In genomic region chr9:46330586-46330895, GRCm38 (mm10) we compare ENCODE assay signal across 25 mouse cellular contexts. TPM values are rescaled to one million over a fixed set of nuclear protein-coding genes. Genes with fewer than 3 reads are reported as not detected.
A peak's percentile ranks its signal among the peaks of the same experiment; 100 is the strongest.
DNase-seq lines count a peak whose midpoint lies in the region; ATAC-seq and TF ChIP-seq lines count a peak whose summit lies in the region.
"Had no signal": no experiment of that assay in that cellular context is flagged by ENCODE, and none has a peak within 500 bp of the region (broad histone marks: within the 10 kb centered on the region; RNA-seq: fewer than 3 reads in every experiment).

No protein-coding gene starts in this region.

- no peak overlapping the region for H3K4me3 ChIP-seq in forebrain, embryonic 10.5 days
- no peak overlapping the region for H3K4me3 ChIP-seq in forebrain, embryonic 13.5 days
- no peak overlapping the region for H3K4me3 ChIP-seq in hindbrain, embryonic 10.5 days
- no peak overlapping the region for H3K4me3 ChIP-seq in hindbrain, embryonic 12.5 days
- peak overlapping the region; percentile 25; the same call in 1 of the 2 replicates for H3K4me3 ChIP-seq in ES-Bruce4 (ENCODE audit: low read depth, low read length)
- H3K4me3 ChIP-seq in limb, embryonic 10.5 days, result no peak overlapping the region
- H3K4me3 ChIP-seq: embryonic facial prominence, embryonic 13.5 days; heart, embryonic 15.5 days; hindbrain, embryonic 15.5 days; limb, embryonic 12.5 days; liver, embryonic 13.5 days had no signal

- no peak for TF ChIP-seq CTCF in ES-Bruce4 (IDR thresholded peaks at IDR 0.05; ENCODE audit: low read depth, low read length)

- TF ChIP-seq EP300 in ES-Bruce4 (IDR thresholded peaks at IDR 0.05; ENCODE audit: insufficient read depth, low read depth, low read length), result no peak

- H3K9ac ChIP-seq in forebrain, embryonic 13.5 days, result no peak overlapping the region
- H3K9ac ChIP-seq in hindbrain, embryonic 12.5 days, result no peak overlapping the region
- H3K9ac ChIP-seq in ES-Bruce4 (ENCODE audit: low read depth, poor library complexity, severe bottlenecking), result 0 out of 2 replicates have a peak overlapping the region, but pooled peaks have one; percentile 6
- H3K9ac ChIP-seq: embryonic facial prominence, embryonic 13.5 days; heart, embryonic 15.5 days; hindbrain, embryonic 15.5 days; limb, embryonic 12.5 days; liver, embryonic 13.5 days had no signal

- 48% methylated on average over 6 of the region's 6 CpGs for WGBS in forebrain, embryonic 10.5 days
- WGBS in forebrain, embryonic 13.5 days, result 52% methylated on average over 6 of the region's 6 CpGs
- WGBS in hindbrain, embryonic 10.5 days, result 41% methylated on average over 6 of the region's 6 CpGs
- WGBS in hindbrain, embryonic 12.5 days, result 47% methylated on average over 6 of the region's 6 CpGs
- 46% methylated on average over 6 of the region's 6 CpGs for WGBS in limb, embryonic 10.5 days

- TF ChIP-seq POLR2A in ES-Bruce4 (IDR thresholded peaks at IDR 0.05; ENCODE audit: insufficient read depth, low read length), result no peak

- no peaks in the 10 kb centered on the region for H3K9me3 ChIP-seq in forebrain, embryonic 10.5 days
- H3K9me3 ChIP-seq in forebrain, embryonic 13.5 days (replicated peaks), result no peaks in the 10 kb centered on the region
- no peaks in the 10 kb centered on the region for H3K9me3 ChIP-seq in hindbrain, embryonic 10.5 days
- no peaks in the 10 kb centered on the region for H3K9me3 ChIP-seq in hindbrain, embryonic 12.5 days (replicated peaks)
- no peaks in the 10 kb centered on the region for H3K9me3 ChIP-seq in ES-Bruce4 (replicated peaks; ENCODE audit: control insufficient read depth, insufficient read depth, low read length, poor library complexity, severe bottlenecking)
- H3K9me3 ChIP-seq in limb, embryonic 10.5 days (replicated peaks), result no peaks in the 10 kb centered on the region
- H3K9me3 ChIP-seq: embryonic facial prominence, embryonic 13.5 days; heart, embryonic 15.5 days; hindbrain, embryonic 15.5 days; limb, embryonic 12.5 days; liver, embryonic 13.5 days had no signal

- no peak overlapping the region for H3K4me2 ChIP-seq in forebrain, embryonic 13.5 days
- no peak overlapping the region for H3K4me2 ChIP-seq in hindbrain, embryonic 12.5 days (replicated peaks)
- H3K4me2 ChIP-seq: embryonic facial prominence, embryonic 13.5 days; heart, embryonic 15.5 days; hindbrain, embryonic 15.5 days; limb, embryonic 12.5 days; liver, embryonic 13.5 days had no signal

- no peaks in the 10 kb centered on the region for H3K36me3 ChIP-seq in forebrain, embryonic 10.5 days (replicated peaks)
- H3K36me3 ChIP-seq in forebrain, embryonic 13.5 days (ENCODE audit: poor library complexity, severe bottlenecking), result no peaks in the 10 kb centered on the region
- no peaks in the 10 kb centered on the region for H3K36me3 ChIP-seq in hindbrain, embryonic 10.5 days
- no peaks in the 10 kb centered on the region for H3K36me3 ChIP-seq in hindbrain, embryonic 12.5 days
- no peaks in the 10 kb centered on the region for H3K36me3 ChIP-seq in ES-Bruce4 (ENCODE audit: control insufficient read depth, insufficient read depth, low read length, poor library complexity, severe bottlenecking)
- H3K36me3 ChIP-seq in limb, embryonic 10.5 days, result no peaks in the 10 kb centered on the region
- H3K36me3 ChIP-seq: embryonic facial prominence, embryonic 13.5 days; heart, embryonic 15.5 days; hindbrain, embryonic 15.5 days; limb, embryonic 12.5 days; liver, embryonic 13.5 days had no signal

- no peak for ATAC-seq in forebrain, embryonic 13.5 days
- no peak for ATAC-seq in hindbrain, embryonic 12.5 days (ENCODE audit: low FRiP score)
- ATAC-seq: inflammation-experienced regulatory T-cells, adult 6 months had no signal

- peaks cover 58% of the 10 kb centered on the region for H3K27me3 ChIP-seq in forebrain, embryonic 10.5 days (ENCODE audit: poor library complexity, severe bottlenecking)
- H3K27me3 ChIP-seq in forebrain, embryonic 13.5 days, result peaks cover 19% of the 10 kb centered on the region
- peaks cover 48% of the 10 kb centered on the region for H3K27me3 ChIP-seq in hindbrain, embryonic 10.5 days (ENCODE audit: insufficient read depth, poor library complexity, severe bottlenecking)
- H3K27me3 ChIP-seq in hindbrain, embryonic 12.5 days, result 0 out of 2 replicates have a peak, but pooled peaks cover 4% of the 10 kb centered on the region
- no peaks in the 10 kb centered on the region for H3K27me3 ChIP-seq in ES-Bruce4 (ENCODE audit: control insufficient read depth, insufficient read depth, low read length, poor library complexity, severe bottlenecking)
- H3K27me3 ChIP-seq in limb, embryonic 10.5 days (ENCODE audit: low read depth, poor library complexity, severe bottlenecking), result peaks cover 45% of the 10 kb centered on the region
- H3K27me3 ChIP-seq: hindbrain, embryonic 15.5 days had no signal

- peak overlapping the region; percentile 90; the same call in 1 of the 2 replicates for H3K27ac ChIP-seq in forebrain, embryonic 10.5 days
- H3K27ac ChIP-seq in forebrain, embryonic 13.5 days, result no peak overlapping the region
- H3K27ac ChIP-seq in hindbrain, embryonic 10.5 days, result 0 out of 2 replicates have a peak overlapping the region, but pooled peaks have one; percentile 92
- no peak overlapping the region for H3K27ac ChIP-seq in hindbrain, embryonic 12.5 days
- H3K27ac ChIP-seq in ES-Bruce4 (ENCODE audit: insufficient read depth, low read length), result no peak overlapping the region
- H3K27ac ChIP-seq in limb, embryonic 10.5 days, result peak overlapping the region; percentile 17; the same call in 1 of the 2 replicates
- H3K27ac ChIP-seq: embryonic facial prominence, embryonic 13.5 days; heart, embryonic 15.5 days; hindbrain, embryonic 15.5 days; limb, embryonic 12.5 days; liver, embryonic 13.5 days had no signal

- peaks cover 40% of the 10 kb centered on the region for H3K4me1 ChIP-seq in forebrain, embryonic 10.5 days
- H3K4me1 ChIP-seq in forebrain, embryonic 13.5 days, result peaks cover 19% of the 10 kb centered on the region
- H3K4me1 ChIP-seq in hindbrain, embryonic 10.5 days (replicated peaks), result peaks cover 40% of the 10 kb centered on the region
- H3K4me1 ChIP-seq in hindbrain, embryonic 12.5 days, result peaks cover 23% of the 10 kb centered on the region
- H3K4me1 ChIP-seq in ES-Bruce4 (ENCODE audit: control insufficient read depth, insufficient read depth, low read length), result peaks cover 3% of the 10 kb centered on the region
- H3K4me1 ChIP-seq in limb, embryonic 10.5 days, result peaks cover 38% of the 10 kb centered on the region

- DNase-seq in forebrain, embryonic 10.5 days (ENCODE audit: extremely low spot score, low spot score), result no peak
- DNase-seq in hindbrain, embryonic 10.5 days (ENCODE audit: low spot score), result no peak
- peak; percentile 41 for DNase-seq in limb, embryonic 10.5 days (ENCODE audit: low spot score)
- DNase-seq in thymus, postnatal 14 days, result no peak
- DNase-seq: adrenal gland, postnatal 14 days; cerebellum, adult 11 months; cerebellum, adult 9-10 months; gastrocnemius, postnatal 10 days; heart, postnatal 36 days; kidney, adult 11 months; liver, embryonic 13.5 days; lung, adult 2 months; lung, postnatal 14 days had no signal

RNA-seq across cellular contexts. Expression of gene 4931429L15Rik, which starts 10.8 kb away (rescaled TPM):
- 0.22 TPM in 1 of 2 replicates, not detected in the other for polyA plus RNA-seq in forebrain, embryonic 10.5 days (2016; fragmentation: Nextera tagmentation; extraction: Ambion mirVana)
- polyA plus RNA-seq in forebrain, embryonic 13.5 days (2015; fragmentation: Nextera tagmentation; extraction: Ambion mirVana), result not detected in 2 replicates
- not detected in 2 replicates for polyA plus RNA-seq in hindbrain, embryonic 10.5 days (2016; fragmentation: Nextera tagmentation; extraction: Ambion mirVana)
- not detected in 2 replicates for polyA plus RNA-seq in hindbrain, embryonic 12.5 days (2016; fragmentation: Nextera tagmentation; extraction: Ambion mirVana)
- not detected in 2 replicates for polyA plus RNA-seq in ES-Bruce4 (2011; ENCODE audit: insufficient read depth, insufficient read length, low read depth, missing spikeins)
- polyA plus RNA-seq in limb, embryonic 10.5 days (2016; fragmentation: Nextera tagmentation; extraction: Ambion mirVana), result not detected in 2 replicates
- polyA plus RNA-seq: embryonic facial prominence, embryonic 13.5 days; forebrain, embryonic 11.5 days; heart, embryonic 15.5 days; inflammation-experienced regulatory T-cells, adult 6 months; kidney, embryonic 14.5 days; limb, embryonic 12.5 days; liver, embryonic 13.5 days; lung, adult 2 months; midbrain, embryonic 14.5 days; neural tube, embryonic 14.5 days had no signal

RNA-seq across cellular contexts. Expression of gene Bud13, which starts 47.7 kb away (rescaled TPM):
- 32.3 and 33.0 TPM in 2 replicates for polyA plus RNA-seq in forebrain, embryonic 10.5 days (2016; fragmentation: Nextera tagmentation; extraction: Ambion mirVana)
- 19.0 and 21.9 TPM in 2 replicates for polyA plus RNA-seq in forebrain, embryonic 13.5 days (2015; fragmentation: Nextera tagmentation; extraction: Ambion mirVana)
- 28.6 and 30.5 TPM in 2 replicates for polyA plus RNA-seq in hindbrain, embryonic 10.5 days (2016; fragmentation: Nextera tagmentation; extraction: Ambion mirVana)
- 22.5 and 23.5 TPM in 2 replicates for polyA plus RNA-seq in hindbrain, embryonic 12.5 days (2016; fragmentation: Nextera tagmentation; extraction: Ambion mirVana)
- polyA plus RNA-seq in ES-Bruce4 (2011; ENCODE audit: insufficient read depth, insufficient read length, low read depth, missing spikeins), result 26.4 and 28.5 TPM in 2 replicates
- polyA plus RNA-seq in limb, embryonic 10.5 days (2016; fragmentation: Nextera tagmentation; extraction: Ambion mirVana), result 36.6 and 37.4 TPM in 2 replicates

RNA-seq across cellular contexts. Expression of gene Zpr1, which starts 57.7 kb away (rescaled TPM):
- 70.9 and 76.7 TPM in 2 replicates for polyA plus RNA-seq in forebrain, embryonic 10.5 days (2016; fragmentation: Nextera tagmentation; extraction: Ambion mirVana)
- 60.7 and 65.2 TPM in 2 replicates for polyA plus RNA-seq in forebrain, embryonic 13.5 days (2015; fragmentation: Nextera tagmentation; extraction: Ambion mirVana)
- 64.2 and 75.9 TPM in 2 replicates for polyA plus RNA-seq in hindbrain, embryonic 10.5 days (2016; fragmentation: Nextera tagmentation; extraction: Ambion mirVana)
- 55.0 and 59.8 TPM in 2 replicates for polyA plus RNA-seq in hindbrain, embryonic 12.5 days (2016; fragmentation: Nextera tagmentation; extraction: Ambion mirVana)
- polyA plus RNA-seq in ES-Bruce4 (2011; ENCODE audit: insufficient read depth, insufficient read length, low read depth, missing spikeins), result 69.0 and 69.1 TPM in 2 replicates
- 77.1 and 80.9 TPM in 2 replicates for polyA plus RNA-seq in limb, embryonic 10.5 days (2016; fragmentation: Nextera tagmentation; extraction: Ambion mirVana)

Comparison
In these comparisons a context has a peak if more than half of its experiments do, and no peak if none do; other contexts are left out.
1. H3K27ac ChIP-seq: peak in forebrain, embryonic 10.5 days (single experiment), hindbrain, embryonic 10.5 days (single experiment) and limb, embryonic 10.5 days (single experiment); none in forebrain, embryonic 13.5 days (single experiment), hindbrain, embryonic 12.5 days (single experiment) and ES-Bruce4 (single experiment).